Mouse (Mus musculus) layer of hippocampus, adult 11-12 months (tissue): Measurements from ENCODE around the gene Prr29.
"Not testable (repeated sequence)": the region's sequence is repeated elsewhere in the genome, so short reads cannot be mapped to it uniquely, and the experiment has no call there.

Source experiments
- DNase-seq: peaks from one replicate; pipeline ENCODE4 v3.0.0; 2022; ENCODE audit warnings: low spot score

Gene Prr29

DNA sequence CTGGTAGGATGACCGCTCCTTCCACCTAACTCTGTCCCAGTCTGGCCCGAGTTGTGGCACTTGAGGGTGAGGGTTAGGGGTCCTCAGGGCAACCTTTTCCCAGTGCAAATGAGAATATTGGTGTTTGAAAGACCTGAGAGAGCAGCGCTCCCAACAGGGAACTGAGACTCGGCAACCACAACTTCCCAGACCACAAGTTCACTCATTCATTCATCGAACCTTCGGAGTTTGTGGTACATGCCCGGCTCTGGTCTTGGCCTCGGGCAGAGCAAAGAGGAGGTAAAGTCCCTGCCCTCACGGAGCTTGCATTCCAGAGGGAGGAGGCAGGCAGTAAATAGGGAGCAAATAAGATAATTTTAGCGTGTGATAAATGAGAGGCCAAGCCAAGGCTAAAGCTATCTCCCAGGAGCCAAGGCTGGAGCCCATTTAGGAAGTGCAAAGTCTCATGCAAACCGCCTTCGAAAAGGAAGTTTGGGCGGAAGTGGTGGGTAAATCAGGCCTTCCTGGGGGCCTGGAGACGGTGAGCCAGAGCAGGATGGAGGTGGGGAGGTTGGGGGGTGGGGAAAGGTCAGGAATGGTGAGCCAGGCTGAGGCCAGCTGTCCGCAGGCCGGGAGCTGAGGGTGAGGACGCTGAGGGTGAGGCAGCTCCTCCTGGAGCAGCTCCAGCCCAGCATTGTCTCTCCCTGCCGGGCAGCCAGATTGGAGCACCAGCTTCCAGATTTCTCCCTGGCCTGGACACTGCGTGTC lies 9.7 kb upstream of the Prr29 start:
- no peak for DNase-seq

DNA sequence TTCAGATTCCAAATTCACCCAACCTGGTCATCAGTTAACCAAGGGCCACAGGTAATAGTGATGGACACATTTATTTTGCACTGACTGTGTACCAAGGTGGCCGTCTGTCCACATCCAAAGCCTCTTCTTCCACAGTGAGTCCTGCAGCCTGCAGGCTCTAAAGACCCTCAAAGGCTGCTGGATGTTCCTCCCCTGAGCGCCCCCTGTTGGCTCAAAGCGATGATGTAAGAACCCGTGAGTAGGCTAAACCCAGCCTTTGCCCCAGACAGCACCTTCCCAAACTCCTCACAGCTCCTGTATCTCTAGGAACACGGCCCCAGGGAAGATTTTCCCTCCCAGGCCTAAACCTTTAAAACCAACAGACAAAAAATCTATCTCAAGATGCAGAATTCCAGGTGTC lies 5.9 kb upstream of the Prr29 start:
- DNase-seq, result no peak

- DNase-seq, result no peak
Measured at GRCm38 (mm10) chr11:106364712-106365111, 560 bp upstream of the Prr29 start.

GRCm38 (mm10) chr11:106366316-106366715 lies 1.0 kb downstream of the Prr29 start:
- DNase-seq, result peak; percentile 85

- no peak for DNase-seq
Measured at GRCm38 (mm10) chr11:106373998-106374397, 8.7 kb downstream of the Prr29 start.

GRCm38 (mm10) chr11:106374559-106374958 lies 9.3 kb downstream of the Prr29 start:
- no peak for DNase-seq

GRCm38 (mm10) chr11:106374979-106375378 lies 9.7 kb downstream of the Prr29 start:
- no peak for DNase-seq

- no peak for DNase-seq
Measured at GRCm38 (mm10) chr11:106381011-106381410, 15.7 kb downstream of the Prr29 start.

GRCm38 (mm10) chr11:106381883-106382282 lies 16.6 kb downstream of the Prr29 start:
- no peak for DNase-seq

GRCm38 (mm10) chr11:106382424-106382823 lies 17.2 kb downstream of the Prr29 start:
- DNase-seq, result no peak

- DNase-seq, result no peak
Measured at GRCm38 (mm10) chr11:106383051-106383790, 17.9 kb downstream of the Prr29 start.

- no peak for DNase-seq
Measured at GRCm38 (mm10) chr11:106386409-106386808, 21.1 kb downstream of the Prr29 start.

DNA sequence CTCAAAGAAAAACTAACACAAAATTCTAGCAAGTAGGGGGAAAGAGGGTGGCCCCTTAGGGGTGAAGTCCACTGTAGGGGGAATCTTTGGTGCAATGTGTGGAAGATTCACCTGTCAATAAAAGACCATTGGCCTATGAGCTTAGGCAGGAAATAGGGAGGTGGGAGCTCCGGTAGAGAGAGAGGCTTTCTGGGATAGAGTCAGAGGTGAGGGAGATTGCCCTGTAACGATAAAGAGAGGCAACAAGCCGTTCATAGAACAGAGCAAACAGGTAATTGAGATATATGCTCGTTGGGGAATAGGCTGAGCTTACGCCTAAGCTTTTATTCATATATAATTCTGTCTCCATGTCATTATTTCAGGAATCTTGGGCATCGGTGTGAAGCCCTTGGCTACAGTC lies 21.7 kb downstream of the Prr29 start:
- DNase-seq, result no peak

DNA sequence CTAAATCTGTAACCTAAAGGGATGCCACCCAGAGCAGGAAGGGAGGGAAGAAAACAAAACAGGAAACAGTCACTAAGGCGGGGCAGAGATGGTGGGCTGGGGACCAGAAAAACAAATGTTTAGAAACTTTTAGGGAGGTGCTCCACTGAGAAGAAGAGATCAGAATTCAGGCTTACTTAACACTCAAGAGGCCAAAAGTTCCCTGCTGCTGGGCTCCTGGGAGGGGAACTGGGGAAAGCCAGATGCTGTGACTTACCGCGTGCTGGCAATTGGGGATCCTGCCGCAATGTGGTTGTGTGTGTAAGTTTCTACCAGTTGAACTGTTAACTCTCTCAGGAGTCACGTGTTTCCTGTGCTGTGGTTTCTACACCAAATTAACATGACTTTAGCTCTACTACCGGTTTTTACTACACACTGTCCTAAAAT lies 22.5 kb downstream of the Prr29 start, which contains the start of gene Icam2:
Gene Icam2 (minus strand): TSS at position 285 of the 426 bp plus-strand sequence.
- DNase-seq, result no peak

DNA sequence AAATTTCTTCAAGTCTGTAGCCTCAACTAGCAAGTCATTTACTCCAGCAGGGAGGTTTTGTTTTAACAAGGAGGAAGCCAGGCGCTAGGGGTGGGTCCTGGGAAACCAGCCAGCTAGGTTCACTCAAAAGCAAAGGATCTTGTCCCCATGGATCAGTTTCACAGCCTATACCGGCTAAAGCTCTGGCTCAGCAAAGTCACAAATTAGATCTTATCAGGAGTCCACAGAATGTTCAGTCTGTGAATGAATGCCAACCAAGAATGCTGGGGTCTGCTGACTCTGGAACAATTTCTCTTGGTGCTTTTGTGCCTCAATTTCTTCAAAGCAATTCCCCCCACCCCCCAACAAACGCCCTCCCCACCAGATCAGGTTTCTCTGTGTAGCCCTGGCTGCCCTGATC lies 24.3 kb downstream of the Prr29 start:
- DNase-seq, result no peak

DNA sequence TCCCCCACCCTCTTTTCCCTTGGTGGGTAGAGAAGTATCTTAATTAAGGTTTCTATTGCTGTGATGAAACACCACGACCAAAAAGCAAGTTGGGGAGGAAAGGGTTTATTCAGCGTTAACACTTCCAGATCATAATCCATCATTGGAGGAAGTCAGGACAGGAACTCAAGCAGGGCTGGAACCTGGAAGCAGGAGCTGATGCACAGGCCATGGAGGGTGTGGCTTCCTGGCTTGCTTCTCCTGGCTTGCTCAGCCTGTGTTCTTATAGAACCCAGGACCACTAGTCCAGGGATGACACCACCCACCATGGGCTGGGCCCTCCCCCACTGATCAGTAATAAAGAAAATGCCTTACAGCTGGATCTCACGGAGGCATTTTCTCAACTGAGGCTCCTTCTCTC lies 25.5 kb downstream of the Prr29 start:
- no peak for DNase-seq

DNA sequence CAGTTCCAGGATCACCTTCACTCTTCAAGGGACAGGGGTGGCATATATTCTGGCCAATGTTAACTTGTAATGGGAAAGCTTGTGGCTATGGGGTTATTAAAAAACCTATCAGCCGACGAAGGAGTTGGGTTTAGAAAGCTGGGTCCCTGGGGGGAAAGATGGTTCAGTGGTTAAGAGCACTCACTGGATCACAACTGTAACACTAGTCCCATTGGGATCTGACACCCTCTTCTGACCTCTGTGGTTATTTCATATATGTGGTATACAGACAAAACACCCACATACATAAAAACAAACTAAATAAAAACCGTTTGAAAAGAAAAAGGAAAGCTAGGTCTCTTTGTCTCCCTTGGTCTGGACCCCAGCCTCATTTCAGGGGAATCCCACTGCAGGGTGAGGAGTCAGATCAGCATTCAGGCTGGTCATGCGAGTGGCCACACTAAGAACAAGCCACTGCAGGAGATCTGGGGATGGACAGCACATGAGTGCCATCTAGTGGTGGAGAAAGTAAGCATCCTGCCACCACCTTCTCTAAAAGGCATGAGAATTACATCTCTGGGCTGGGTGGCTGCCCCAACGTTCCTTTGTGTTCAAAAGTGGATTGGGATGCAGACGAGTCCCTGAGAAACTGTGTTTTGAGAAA lies 26.4 kb downstream of the Prr29 start:
- peak; percentile 80 for DNase-seq

GRCm38 (mm10) chr11:106392597-106393330 lies 27.5 kb downstream of the Prr29 start:
- no peak for DNase-seq

- DNase-seq, result no peak
Measured at GRCm38 (mm10) chr11:106393331-106393616, 28.0 kb downstream of the Prr29 start.

- not testable (repeated sequence) for DNase-seq
Measured at GRCm38 (mm10) chr11:106394055-106394454, 28.8 kb downstream of the Prr29 start.

DNA sequence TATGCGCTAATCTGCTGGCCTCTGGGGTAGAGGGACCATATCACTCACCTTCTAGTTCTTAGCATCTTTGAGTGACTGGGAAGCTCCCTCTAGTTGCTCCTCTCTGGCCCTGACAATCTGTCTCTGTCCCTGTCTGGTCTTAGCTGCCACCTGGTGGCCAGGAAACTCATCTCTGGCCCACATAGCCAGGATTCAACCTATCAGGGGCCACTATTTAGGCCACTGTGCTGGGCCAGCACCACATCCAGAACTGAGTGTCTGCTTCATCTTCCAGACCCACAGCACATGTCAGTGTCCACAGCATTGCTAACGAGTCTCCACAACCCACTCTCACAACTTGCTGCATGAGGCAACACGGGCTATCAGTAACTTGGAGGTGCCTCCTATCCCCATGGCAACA lies 32.4 kb downstream of the Prr29 start:
- DNase-seq, result no peak

- DNase-seq, result no peak
Measured at GRCm38 (mm10) chr11:106398481-106398880, 33.2 kb downstream of the Prr29 start.
